Mouse (Mus musculus) ovary, postnatal 14 days (tissue): ENCODE data around the gene Lsm4.

ENCODE experiments used
- DNase-seq: peaks from one replicate; pipeline ENCODE4 v3.0.0; 2022; ENCODE audit warnings: low spot score

Lsm4 gene

DNA sequence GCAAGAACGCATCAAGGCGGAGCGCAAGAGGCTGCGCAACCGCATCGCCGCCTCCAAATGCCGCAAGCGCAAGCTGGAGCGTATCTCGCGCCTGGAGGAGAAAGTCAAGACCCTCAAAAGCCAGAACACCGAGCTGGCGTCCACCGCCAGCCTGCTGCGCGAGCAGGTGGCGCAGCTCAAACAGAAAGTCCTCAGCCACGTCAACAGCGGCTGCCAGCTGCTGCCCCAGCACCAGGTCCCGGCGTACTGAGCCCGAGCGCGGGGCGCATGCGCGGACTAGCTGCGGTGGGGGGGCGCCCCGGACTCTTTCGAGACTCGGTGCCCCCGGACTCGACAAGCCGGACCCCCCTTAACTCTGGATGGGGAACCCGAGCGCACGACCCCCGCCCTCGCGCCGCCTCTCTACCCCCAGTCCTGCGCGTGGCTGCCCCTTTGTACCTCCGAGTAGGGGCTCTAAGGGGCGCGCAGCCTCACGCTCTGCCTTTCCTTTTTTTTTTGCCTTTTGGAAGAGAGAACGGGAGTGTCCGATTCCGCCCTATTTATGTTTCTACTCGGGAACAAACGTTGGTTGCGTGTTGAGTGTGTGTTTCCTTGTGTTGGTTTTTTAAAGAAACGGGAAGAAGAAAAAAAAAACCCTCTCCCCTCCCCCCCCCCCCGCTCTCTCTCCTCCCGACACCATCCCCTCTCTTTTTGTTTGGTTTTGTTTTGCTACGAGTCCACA lies 26.9 kb downstream of the Lsm4 start:
- peak; percentile 67 for DNase-seq

DNA sequence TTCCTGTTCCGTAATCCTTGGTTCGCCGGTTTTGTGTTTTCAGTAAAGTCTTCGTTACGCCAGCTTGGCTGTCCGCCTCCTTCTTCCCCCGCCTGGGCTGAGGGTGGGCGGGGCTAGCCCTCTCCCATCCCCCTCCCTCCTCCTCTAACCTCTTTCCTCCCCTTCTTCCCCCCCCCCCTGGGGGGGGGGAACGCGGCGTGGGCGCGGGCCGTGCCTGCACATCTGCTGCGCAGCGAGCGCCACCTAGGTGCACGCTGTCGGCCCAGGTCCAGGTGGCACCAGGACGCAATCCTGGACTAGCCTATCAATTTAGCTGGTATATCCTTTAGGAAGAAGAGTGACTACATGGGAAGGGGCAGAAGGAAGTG lies 27.5 kb downstream of the Lsm4 start:
- DNase-seq = peak; percentile 78

DNA sequence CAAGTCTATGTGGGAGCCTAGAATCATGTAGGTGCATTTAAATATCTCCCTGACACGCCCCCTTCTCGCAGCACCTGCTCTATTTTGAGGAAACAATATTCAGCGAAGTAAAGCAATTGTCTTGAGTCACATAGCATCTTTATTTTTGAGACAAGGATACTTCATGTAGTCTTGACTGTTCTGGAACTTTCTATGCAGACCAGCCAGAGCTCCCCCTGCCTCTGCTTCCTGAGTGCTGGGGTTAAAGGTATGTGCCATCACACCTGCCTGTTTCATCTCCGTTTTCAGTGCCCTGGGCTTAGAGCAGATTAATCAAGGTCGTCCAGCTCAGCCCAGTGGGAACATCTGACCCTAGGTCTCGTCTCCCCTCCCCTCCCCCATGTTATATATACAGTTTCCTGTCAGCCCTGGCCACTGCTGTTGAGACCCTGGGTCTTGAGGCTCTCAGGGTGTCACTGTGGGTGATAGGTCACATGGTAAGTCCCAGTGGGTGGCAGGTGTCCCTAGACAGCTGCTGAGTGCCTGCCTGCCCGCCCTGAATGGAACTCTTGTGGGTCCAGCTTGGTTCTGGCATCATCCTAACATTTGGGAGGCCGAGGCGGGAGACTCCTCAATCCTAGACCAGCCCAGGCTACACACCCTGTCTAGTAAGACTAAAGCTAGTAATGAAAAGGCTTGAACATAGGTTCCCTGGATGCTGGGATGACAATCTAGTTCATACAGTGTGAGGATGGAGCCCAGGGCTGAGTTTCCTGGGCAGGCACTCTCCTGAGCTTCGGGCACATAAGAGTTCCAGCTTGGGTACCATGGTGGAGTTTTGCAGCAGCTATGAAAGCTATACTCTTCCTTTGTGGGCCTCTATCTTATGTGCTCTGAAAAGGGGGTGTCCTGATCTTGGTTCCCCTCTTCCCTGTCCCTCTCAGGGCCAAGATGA lies 28.3 kb downstream of the Lsm4 start:
- DNase-seq = no peak

DNA sequence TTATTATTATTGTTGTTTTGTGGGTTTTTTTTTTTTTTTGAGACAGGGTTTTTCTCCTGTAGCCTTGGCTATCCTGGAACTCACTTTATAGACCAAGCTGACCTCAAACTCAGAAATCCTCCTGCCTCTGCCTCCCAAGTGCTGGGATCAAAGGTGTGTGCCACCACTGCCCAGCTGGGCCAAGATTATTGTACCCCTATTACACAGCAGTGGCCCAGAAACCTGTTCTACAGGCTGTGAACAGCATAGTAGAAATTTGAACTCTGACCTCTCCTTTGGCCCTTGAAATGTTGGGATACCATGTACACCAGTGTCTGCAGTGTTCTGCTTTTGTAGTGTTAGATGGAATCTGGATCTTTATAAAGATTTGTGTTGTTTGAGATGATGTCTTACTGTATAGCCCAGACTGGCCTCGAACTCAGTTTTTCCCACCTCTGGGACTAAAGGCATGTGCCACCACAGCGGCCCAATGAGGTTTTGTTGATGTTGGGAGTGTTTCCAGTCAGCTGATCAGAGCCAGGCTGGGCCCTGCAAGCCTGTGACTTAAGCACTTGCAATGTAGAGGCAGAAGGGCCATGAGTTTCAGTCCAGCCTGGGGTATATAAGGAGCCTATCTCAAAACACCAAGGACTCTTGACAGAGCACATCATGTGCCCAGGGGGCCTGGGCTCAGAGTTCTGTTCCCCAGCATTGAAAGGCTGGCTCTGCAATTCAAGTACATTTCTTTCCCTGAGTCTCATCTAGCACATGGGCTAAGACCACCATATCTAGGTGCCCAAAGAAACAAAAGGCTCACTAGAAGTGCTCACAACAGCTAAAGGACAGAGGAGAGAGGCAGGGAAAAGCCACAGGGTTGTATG lies 29.2 kb downstream of the Lsm4 start:
- no peak for DNase-seq

DNA sequence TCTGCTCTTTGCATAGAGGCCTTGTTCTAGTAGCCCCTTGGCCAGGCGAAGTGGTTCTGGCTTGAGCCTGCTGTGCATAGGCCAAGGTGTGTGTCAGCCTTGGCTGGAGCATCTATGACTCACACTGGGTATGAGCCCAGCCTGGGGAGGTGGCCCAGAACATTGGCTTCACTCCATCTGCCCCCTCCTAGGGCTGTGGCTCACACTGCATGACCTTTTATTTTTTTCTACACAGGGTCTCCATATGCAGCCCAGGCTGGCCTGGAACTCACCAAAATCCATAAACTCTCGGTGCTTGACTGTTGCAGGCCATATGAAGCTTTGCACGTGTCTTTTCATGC lies 29.8 kb downstream of the Lsm4 start:
- DNase-seq = peak; percentile 57

DNA sequence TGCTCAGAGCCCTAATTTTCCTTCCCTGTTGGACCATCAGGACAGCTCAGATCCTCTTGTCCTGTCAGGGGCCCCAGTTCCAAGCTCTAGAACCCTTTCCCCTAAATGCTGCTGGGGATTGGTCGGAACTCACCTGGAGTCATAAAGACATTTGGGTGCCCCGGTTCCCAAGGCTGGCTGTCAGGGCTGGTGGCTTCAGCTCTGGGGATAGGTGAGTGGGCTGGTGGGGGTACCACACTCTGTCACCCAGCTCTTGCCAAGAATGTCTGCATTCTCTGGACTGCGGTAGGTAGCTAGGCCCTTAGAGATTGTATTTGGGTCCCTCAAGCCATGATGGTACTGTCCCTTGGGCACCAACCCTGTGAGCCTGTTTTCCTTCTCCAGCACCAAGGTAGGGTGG lies 30.2 kb downstream of the Lsm4 start, which contains the start of gene Iqcn:
Gene Iqcn (plus strand): TSS at position 171 of the 400 bp plus-strand sequence.
- no peak for DNase-seq

DNA sequence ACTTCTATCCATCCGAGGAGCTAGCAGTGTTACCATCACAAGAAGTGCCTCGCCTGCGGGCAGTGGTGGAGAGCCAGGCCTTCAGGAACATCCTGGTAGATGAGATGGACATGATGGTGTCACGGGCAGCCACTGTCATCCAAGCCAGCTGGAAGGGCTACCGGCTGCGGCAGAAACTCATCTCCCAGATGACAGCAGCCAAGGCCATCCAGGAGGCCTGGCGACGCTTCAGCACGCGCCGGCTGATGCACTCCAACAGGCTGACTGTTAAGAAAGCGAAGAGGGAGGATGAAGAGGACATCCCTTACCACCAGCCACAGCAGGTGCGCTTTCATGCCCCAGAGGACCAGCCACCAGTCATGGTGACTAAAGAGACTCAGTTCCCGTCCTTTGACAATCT lies 35.2 kb downstream of the Lsm4 start:
- DNase-seq = no peak

DNA sequence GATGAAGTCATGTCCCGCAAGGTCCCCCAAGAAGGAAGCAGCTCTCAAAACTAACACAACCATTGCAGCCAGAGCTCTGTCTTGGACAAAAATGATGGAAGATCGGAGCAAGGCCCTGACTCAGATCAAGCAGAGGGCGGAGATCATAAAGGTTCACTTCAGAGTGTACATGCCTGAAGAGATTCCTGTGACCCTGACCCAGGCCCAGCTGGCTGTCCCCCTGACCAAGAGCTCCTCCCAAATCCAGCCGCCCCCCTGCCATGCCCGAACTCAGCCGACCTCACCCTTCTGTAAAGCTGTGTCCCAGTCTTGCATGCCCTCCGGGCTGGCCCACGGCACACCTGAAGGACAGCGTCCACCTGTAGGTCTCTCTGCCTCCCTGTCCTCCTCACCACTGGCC lies 36.7 kb downstream of the Lsm4 start:
- DNase-seq = no peak

DNA sequence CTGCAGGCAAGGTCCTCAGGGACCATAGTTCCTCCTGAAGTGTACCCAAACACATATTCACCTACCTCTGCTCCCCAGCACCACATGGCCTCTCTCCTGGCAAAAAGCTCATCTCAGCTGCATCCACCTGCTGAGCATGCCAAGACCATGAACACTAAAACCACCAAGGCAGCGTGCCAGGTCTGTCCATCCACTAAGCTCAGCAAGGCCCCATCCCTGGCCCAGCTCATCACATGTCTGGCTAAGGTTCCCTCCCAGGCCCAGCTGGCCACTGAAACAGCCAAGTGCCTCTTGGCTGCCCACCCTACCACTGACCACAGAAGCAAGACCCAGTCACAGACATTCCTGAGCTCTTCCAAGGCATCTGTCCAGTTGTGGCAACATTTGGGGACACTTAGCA lies 37.2 kb downstream of the Lsm4 start:
- no peak for DNase-seq

DNA sequence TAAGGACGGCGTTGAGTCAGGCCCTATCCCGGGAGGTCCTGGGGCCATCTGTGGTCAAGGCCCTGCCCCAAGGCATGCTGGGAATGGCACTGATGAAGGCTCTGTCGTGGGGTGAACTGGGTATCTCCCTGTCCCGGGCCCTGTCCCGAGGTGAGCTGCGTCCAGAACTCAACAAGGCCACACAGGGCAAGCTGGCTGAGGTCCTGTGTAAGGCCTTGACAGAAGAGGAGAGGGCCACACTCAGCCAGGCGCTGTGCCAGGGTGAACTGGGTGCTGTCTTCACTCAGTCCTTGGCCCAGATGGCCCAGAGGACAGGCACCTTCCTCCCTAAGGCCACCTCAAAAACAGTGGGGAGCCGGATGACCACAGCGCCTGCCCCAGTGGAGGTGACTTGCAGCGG lies 38.0 kb downstream of the Lsm4 start:
- DNase-seq = no peak

DNA sequence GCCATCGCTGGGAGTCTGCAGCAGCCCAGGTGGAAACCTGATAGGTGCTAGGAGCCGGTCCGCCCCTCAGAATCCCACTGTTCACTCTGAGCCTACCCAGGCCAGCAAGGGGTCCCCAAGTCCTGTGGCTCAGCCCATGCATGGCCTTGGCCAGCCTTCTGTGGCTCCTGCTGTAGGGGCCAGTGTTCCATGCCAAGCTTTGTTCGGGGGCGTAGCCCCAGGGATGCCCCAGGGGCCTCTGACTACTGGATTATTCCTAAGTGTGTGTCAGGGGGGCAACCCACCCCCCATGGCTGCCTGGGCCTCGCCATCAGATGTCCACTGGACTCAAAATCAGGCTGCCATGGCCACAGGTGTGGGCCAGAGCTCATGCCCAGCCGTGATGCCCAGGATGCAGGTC lies 40.9 kb downstream of the Lsm4 start:
- no peak for DNase-seq

DNA sequence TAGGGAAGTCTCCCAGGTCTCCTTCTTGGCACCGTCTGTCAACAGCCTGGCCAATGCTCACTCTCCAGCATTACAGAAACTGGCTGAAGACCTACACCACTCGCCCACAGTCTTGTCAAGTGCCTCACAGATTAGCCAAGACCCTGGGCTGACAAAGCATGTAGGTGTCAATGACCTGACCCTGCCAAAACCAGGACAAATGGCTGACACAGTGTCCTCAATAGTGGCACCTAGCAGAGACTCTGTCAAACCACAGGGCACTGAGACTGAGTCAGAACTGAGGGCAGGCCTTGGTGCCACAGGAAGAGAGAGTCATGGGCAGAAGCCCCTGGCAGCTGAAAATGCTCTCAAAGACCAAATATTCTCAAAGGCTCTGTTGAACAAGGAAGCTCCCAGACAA lies 42.0 kb downstream of the Lsm4 start:
- no peak for DNase-seq

DNA sequence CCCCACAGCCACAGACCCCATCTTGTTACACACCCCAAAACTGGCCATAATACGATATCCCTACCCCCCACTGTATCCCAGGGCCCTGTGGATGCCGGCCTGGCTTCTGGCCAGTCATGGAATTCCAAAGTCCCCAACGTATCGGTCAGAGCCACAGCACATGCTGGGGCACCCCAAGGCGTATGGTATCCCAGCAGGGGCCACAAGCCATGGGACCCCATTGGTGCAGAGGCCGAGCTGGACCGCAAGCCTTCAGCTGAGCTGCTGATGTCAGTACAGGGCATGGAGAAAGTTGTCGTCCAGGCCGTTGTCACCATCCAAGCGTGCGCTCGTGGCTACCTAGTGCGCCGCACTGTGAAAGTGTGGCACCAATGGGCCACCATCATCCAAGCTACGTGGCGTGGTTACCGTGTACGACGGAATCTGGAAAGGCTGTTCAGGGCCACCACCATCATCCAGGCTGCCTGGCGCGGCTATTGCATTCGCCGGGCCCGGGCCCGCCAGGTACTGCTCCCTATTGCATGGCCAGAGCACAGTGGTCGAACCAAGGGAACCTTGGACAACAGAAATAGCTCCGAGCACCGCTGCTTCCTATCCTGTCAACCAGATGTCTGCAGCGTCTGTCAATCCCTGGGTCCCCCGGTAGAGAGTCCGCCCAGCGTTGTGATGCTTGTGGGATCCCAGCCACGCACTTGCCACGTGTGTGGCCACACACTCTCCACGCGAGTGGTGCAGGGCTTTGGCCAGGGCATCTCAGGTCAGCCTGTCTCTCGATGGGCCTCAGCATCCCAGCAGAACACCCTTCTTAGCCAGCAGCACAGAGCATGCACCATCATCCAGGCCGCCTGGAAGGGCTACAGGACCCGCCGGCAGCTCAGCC lies 43.7 kb downstream of the Lsm4 start:
- no peak for DNase-seq

DNA sequence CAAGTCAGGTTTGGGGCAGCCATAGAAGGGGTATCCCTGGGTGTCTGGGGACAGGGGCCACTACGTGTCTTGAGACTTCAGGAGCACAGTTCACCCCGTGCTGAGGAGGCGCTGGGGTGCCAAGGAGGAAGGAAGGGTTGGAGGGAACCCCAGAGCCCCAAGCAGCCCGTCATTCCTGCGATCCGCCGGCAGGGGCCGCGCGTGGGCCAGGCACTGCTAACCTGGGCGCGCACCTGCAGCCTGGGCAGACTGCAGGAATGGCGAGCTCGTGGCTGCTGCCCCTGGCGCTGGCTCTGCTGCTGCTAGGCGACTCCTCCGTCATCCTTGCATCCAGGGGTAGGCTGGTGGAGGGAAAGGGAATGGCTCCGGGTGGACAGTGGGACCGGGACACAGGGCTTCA lies 45.2 kb downstream of the Lsm4 start, which contains the start of gene Gm3336:
Gene Gm3336 (plus strand): TSS at position 247 of the 400 bp plus-strand sequence.
- DNase-seq = no peak

DNA sequence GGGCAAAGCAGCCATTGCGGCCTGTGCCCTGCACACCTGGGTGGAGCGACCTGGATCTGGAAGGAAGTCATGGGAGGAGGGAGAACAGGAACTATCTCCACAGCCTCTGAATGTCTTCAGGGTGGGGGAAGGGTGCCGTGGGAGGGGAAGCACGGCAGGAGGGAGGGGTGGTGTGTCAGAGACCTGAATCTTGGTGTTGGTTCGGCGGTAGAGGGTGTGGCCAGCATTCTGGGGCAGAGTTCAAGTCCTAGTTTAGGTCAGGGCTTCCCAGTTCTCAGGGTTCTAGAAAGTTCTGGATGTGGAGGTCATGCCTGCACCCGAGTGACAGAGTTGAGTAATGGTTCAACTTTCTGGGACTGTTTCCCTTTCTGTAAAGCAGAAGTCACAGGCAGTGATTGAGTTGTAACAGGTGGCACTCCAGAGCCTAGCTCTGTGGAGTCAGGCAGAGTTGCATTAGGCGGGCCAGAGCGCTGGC lies 46.8 kb downstream of the Lsm4 start:
- DNase-seq = no peak

DNA sequence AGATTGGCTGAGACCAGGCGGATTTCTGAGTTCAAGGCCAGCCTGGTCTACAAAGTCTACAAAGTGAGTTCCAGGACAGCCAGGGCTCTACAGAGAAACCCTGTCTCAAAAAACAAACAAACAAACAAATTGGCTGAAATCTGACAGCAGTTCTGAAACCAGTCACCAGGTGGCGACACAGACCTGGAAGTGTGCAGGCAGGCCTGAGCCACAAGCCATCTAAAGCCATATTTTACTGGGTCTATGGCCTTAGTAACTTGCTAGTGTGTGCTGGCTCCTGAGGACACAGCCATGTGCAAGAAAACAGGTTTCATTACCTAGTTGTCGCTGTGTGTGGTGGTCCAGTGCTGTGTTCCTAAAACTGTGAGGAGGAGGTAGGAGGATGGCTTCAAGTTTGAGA lies 47.7 kb downstream of the Lsm4 start:
- DNase-seq = peak; percentile 81

DNA sequence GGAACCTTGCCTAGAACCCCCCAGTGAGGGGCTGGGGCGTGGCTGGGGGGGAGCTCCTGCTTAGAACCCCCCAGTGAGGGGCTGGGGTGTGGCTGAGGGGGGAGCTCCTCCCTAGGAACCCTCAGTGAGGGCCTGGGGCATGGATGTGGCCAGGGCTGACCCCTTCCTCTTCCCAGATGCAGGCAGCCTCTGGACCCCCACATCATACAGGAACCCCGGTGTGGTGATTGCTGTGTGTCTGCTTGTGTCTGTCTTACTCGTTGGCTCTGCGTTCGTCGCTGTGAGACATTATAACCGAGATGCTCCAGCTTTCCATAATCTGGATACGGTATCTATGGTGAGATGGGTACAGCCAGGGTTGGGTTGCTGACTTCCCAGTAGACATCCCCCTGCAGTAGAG lies 48.6 kb downstream of the Lsm4 start:
- DNase-seq = no peak

DNA sequence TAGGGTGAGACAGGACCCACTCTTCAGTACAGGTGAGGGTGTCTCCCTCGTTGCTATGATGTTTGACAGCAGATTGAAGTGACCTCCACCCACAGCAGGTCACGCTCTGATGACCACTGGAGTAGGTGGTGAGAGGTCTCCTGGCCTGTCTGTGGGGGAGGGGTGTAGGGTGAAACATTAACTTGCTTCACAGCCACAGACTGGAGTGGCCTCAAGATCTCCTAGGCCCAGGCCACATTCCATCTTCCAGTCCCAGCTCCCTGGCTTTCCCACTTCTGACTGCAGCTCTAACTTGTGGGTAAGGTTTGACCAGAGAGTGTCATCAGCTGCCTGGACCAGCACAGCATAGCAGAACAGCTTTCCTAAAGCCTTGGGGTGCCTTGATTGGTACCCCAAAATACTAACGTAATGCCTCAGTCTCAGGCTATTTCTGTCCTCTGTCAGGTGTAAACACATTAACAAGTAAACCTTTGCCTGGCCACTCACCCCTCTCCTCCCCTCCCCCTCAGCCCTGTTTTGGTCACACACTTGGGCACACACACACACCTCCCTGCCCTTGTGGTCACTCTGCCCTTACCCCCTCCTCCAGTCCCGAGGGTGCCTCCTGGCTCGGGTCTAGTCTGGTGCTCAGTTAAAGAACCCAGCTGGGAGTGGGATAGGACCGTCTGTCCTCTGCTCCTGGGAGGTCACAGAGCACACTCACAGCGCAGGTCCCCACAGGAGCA lies 50.6 kb downstream of the Lsm4 start, which contains the start of gene Pde4c:
Gene Pde4c (plus strand): TSS at position 235 of the 725 bp plus-strand sequence.
- DNase-seq = no peak

DNA sequence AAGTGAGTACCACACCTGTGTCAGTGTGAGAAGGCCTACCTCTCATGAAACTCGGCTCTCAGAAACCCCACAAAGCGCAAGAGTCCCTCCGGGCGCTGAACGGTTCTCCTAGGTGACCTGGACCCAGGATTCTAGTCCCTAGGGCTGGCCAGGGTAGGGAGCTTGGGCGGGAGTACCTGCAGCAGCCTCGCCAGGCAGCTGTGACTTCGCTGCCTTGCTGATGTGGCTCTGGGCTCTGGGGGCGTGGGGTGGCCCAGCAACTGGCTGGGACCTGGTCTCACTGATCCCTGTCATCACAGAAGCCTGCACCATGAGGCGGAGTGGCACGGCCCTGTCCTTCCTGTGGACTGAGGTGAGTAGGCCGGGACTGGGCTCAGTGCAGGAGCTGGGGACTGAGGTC lies 51.2 kb downstream of the Lsm4 start:
- DNase-seq = no peak

DNA sequence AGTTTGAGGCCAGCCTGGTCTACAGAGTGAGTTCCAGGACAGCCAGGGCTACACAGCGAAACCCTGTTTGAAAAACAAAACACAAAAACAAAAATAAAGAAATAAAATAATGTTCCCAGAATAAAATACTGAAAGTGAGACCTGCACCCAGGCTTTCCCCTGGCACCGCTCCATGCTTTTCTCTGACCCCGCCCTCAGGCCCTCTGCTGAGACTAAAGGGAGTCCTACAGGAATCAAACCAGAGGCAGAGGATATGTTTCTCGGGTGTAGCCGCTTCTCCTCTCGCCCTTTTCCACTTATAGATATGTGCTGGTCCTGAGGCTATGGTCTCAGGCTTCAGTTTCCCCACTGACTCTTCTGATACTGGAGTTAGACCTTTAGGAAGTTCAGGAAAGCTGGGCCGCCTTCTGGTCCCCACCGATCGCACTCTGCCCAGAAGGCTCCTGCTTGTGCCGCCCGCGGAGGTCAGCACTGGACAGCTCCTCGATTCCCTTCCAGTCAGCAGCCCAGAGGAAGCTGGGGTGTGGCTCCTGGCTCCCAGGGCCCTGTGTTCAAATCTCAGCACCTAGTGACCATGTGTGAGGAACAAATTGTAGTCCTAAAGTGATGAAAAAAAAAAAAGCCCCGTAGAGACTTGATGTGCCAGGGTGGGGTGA lies 52.9 kb downstream of the Lsm4 start:
- DNase-seq = no peak
